Mouse (Mus musculus) thymus, adult 2 months (tissue): ENCODE measurements around the gene Sept8.

Experiments
- CTCF ChIP-seq: fragments of 200-500 bp; IDR thresholded peaks from 2 replicates; pipeline ENCODE4 v1.5.1; 2012; ENCODE audit warnings: mild to moderate bottlenecking, control low read depth, low read length, moderate library complexity, borderline replicate concordance; ENCODE audit not compliant: control insufficient read depth, poor library complexity, insufficient read depth; ENCODE audit errors: extremely low read depth
- POLR2A ChIP-seq: fragments of 200-500 bp; IDR thresholded peaks from 2 replicates; pipeline ENCODE4 v1.6.1; 2012; ENCODE audit warnings: mild to moderate bottlenecking, low read length, control low read depth, moderate library complexity; ENCODE audit not compliant: control insufficient read depth, poor library complexity, insufficient read depth; ENCODE audit errors: extremely low read depth

DNA sequence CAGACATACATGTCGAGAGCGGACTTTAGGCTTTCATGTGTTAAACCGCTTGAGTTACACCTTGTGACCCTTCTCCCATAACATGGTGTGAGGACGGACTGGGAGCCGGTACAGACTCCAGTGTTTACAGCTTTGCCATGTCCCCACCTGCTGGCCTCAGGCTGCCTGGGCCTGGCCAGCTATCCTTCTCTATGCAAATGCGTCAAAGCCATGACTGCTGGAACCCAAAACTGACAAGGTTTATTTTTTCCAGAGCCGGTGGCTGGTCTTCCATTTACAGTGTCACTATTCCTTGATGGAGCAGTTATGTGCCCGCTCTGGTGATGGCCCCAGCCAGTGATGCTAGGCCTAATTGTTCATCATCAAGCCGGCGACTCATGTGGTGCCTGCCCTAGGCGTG is 22.2 kb downstream of the Sept8 start:
- no peak for TF ChIP-seq POLR2A
- TF ChIP-seq CTCF = no peak
